In genomic region chr11:112588088-112588487, GRCm38 (mm10) we compare ENCODE assay signal across 22 mouse cellular contexts.
DNase-seq lines count a peak whose midpoint lies in the region; ATAC-seq lines count a peak whose summit lies in the region.
"Had no signal": no experiment of that assay in that cellular context is flagged by ENCODE, and none has a peak within 500 bp of the region (broad histone marks: within the 10 kb centered on the region; RNA-seq: fewer than 3 reads in every experiment).

No protein-coding gene starts in this region.

- H3K4me2 ChIP-seq in kidney, embryonic 15.5 days, result no peak overlapping the region
- H3K4me2 ChIP-seq in neural tube, embryonic 11.5 days (ENCODE audit: low read depth), result no peak overlapping the region
- no peak overlapping the region for H3K4me2 ChIP-seq in limb, embryonic 15.5 days
- H3K4me2 ChIP-seq: embryonic facial prominence, embryonic 12.5 days; forebrain, embryonic 12.5 days; liver, embryonic 13.5 days; midbrain, embryonic 12.5 days had no signal

- 0 out of 2 replicates have a peak, but pooled peaks cover 2% of the 10 kb centered on the region for H3K27me3 ChIP-seq in kidney, embryonic 15.5 days
- no peaks in the 10 kb centered on the region for H3K27me3 ChIP-seq in neural tube, embryonic 11.5 days (ENCODE audit: control insufficient read depth, insufficient read depth, low read length)
- H3K27me3 ChIP-seq in limb, embryonic 15.5 days, result no peaks in the 10 kb centered on the region
- H3K27me3 ChIP-seq: CH12.LX; embryonic facial prominence, embryonic 12.5 days; liver, embryonic 13.5 days; midbrain, embryonic 12.5 days had no signal

- no peak overlapping the region for H3K9ac ChIP-seq in kidney, embryonic 15.5 days
- no peak overlapping the region for H3K9ac ChIP-seq in neural tube, embryonic 11.5 days (ENCODE audit: low read length)
- no peak overlapping the region for H3K9ac ChIP-seq in limb, embryonic 15.5 days
- H3K9ac ChIP-seq: embryonic facial prominence, embryonic 12.5 days; forebrain, embryonic 12.5 days; liver, embryonic 13.5 days; midbrain, embryonic 12.5 days had no signal

- DNase-seq in kidney, adult 11 months, result no peak
- peak; percentile 11 for DNase-seq in neural tube, embryonic 11.5 days (ENCODE audit: low spot score)
- DNase-seq in neural tube, embryonic 10.5 days (ENCODE audit: extremely low spot score, low spot score), result no peak
- no peak for DNase-seq in yolk sac, embryonic 10.5 days (ENCODE audit: low spot score)
- DNase-seq in embryo, embryonic 10.5 days (ENCODE audit: low spot score), result no peak
- DNase-seq: adrenal gland, postnatal 25 days; B cell, adult 2 months; cerebellum, adult 9-11 months; gastrocnemius, adult 2 months; kidney, postnatal 14 days; liver, embryonic 13.5 days; lung, postnatal 10 days had no signal

- H3K27ac ChIP-seq in kidney, embryonic 15.5 days, result peak overlapping the region; percentile 41; the same call in 1 of the 2 replicates
- no peak overlapping the region for H3K27ac ChIP-seq in neural tube, embryonic 11.5 days (ENCODE audit: low read depth, low read length)
- H3K27ac ChIP-seq in limb, embryonic 15.5 days, result peak overlapping the region; percentile 57; the same call in 1 of the 2 replicates
- H3K27ac ChIP-seq: embryonic facial prominence, embryonic 12.5 days; forebrain, embryonic 12.5 days; gastrocnemius, adult 2 months; heart, embryonic 10.5 days; liver, embryonic 13.5 days; midbrain, embryonic 12.5 days had no signal

- H3K9me3 ChIP-seq in kidney, embryonic 15.5 days (replicated peaks), result no peaks in the 10 kb centered on the region
- no peaks in the 10 kb centered on the region for H3K9me3 ChIP-seq in neural tube, embryonic 11.5 days (ENCODE audit: control insufficient read depth, low read length)
- no peaks in the 10 kb centered on the region for H3K9me3 ChIP-seq in limb, embryonic 15.5 days

- H3K36me3 ChIP-seq in kidney, embryonic 15.5 days, result no peaks in the 10 kb centered on the region
- H3K36me3 ChIP-seq in neural tube, embryonic 11.5 days (ENCODE audit: control insufficient read depth, insufficient read depth, low read length), result no peaks in the 10 kb centered on the region
- H3K36me3 ChIP-seq in limb, embryonic 15.5 days, result no peaks in the 10 kb centered on the region
- H3K36me3 ChIP-seq: embryonic facial prominence, embryonic 12.5 days; forebrain, embryonic 12.5 days; heart, embryonic 10.5 days; liver, embryonic 13.5 days; midbrain, embryonic 12.5 days had no signal

- no peak overlapping the region for H3K4me3 ChIP-seq in kidney, embryonic 15.5 days (replicated peaks)
- no peak overlapping the region for H3K4me3 ChIP-seq in neural tube, embryonic 11.5 days (ENCODE audit: low read depth, low read length)
- no peak overlapping the region for H3K4me3 ChIP-seq in limb, embryonic 15.5 days
- H3K4me3 ChIP-seq: embryonic facial prominence, embryonic 12.5 days; erythroblast, embryonic 14.5 days; forebrain, embryonic 12.5 days; gastrocnemius, adult 2 months; heart, embryonic 10.5 days; liver, embryonic 13.5 days; midbrain, embryonic 12.5 days had no signal

- WGBS in kidney, embryonic 15.5 days, result 62% methylated on average over 11 of the region's 11 CpGs
- whole genome bisulfite sequencing in neural tube, embryonic 11.5 days, result 79% methylated on average over 11 of the region's 11 CpGs
- WGBS in limb, embryonic 15.5 days, result 71% methylated on average over 11 of the region's 11 CpGs

- H3K4me1 ChIP-seq in kidney, embryonic 15.5 days, result no peaks in the 10 kb centered on the region
- H3K4me1 ChIP-seq in neural tube, embryonic 11.5 days (ENCODE audit: control insufficient read depth, insufficient read depth, low read length), result no peaks in the 10 kb centered on the region
- no peaks in the 10 kb centered on the region for H3K4me1 ChIP-seq in limb, embryonic 15.5 days
- H3K4me1 ChIP-seq: embryonic facial prominence, embryonic 12.5 days; heart, embryonic 10.5 days; liver, embryonic 13.5 days had no signal

- peak; percentile 52; the same call in 1 of the 2 replicates for ATAC-seq in kidney, embryonic 15.5 days (replicated peaks; ENCODE audit: low FRiP score)
- no peak for ATAC-seq in neural tube, embryonic 11.5 days (ENCODE audit: insufficient read depth, low FRiP score, low TSS enrichment)
- ATAC-seq in limb, embryonic 15.5 days (ENCODE audit: insufficient number of reproducible peaks, low FRiP score, low TSS enrichment, low read depth), result peak; percentile 61; the same call in 1 of the 2 replicates
- ATAC-seq: hindbrain, embryonic 16.5 days; intestine, embryonic 16.5 days had no signal
